Mouse (Mus musculus): Measurements from ENCODE around the gene Chmp4b.

Chmp4b gene

GRCm38 (mm10) chr2:154717081-154717480, 65.6 kb downstream of the Chmp4b start:
- no peak for DNase-seq (ENCODE audit: low spot score in 2 of 2)

- DNase-seq (ENCODE audit: low spot score in 2 of 2), result no peak
These were observed 67.5 kb downstream of the Chmp4b start for GRCm38 (mm10) chr2:154718855-154719556.

DNA sequence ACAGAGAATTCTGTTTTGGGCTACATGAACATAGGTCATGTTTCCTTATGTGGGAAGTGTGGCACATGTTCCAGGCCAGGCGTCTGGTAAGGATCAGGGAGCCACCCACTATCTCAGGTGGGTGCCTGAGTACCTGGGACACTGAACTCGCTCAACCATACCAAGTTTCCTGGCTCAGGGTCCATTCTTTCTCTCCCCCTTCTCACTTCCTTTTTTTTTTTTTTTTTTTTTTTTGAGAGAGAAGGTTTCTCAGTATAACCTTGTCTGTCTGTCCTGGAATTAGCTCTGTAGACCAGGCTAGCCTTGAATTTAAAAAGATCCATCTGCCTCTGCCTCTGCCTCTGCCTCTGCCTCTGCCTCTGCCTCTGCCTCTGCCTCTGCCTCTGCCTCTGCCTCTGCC, 68.8 kb downstream of the Chmp4b start:
- DNase-seq (ENCODE audit: low spot score in 2 of 2), result no peak

DNA sequence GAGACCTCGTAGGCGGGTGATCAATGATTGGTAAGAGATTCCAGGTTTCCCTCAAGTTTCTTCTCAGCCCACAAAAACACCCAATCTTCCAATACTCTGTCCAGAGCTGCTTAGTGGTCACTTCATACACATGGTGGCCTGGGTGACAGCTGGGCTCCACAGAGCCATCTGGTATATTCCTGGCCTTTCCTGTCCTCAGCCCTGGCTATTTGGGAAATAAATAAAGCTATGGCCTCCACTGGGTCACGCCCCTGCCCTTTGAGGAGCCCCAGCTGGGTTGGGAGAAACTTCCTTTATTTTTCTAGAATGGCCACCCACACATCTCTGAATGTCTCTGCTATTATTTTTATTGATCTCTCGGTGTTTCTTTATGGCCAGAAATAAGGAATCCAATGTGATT, 72.0 kb downstream of the Chmp4b start:
- no peak for DNase-seq (ENCODE audit: low spot score in 2 of 2)

DNA sequence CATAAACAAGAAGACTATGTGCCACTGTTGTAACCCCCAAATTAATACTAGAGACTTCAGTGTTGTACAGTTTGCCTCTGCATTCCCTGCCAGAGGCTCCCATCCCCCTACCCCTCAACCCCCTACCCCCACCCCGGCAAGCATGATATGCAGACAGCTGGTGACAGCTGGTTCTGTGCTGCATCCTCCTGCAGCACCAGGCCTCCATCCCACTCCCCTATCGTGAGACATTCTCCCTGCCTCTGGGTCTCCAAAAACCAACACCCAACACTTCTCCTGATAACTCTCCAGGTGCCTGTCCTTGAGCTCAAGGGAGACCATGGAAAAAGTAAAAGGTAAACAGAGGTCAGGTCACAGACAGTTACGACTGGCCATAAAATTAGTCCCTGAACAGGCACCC, 78.2 kb downstream of the Chmp4b start:
- DNase-seq (ENCODE audit: low spot score in 2 of 2), result no peak

DNA sequence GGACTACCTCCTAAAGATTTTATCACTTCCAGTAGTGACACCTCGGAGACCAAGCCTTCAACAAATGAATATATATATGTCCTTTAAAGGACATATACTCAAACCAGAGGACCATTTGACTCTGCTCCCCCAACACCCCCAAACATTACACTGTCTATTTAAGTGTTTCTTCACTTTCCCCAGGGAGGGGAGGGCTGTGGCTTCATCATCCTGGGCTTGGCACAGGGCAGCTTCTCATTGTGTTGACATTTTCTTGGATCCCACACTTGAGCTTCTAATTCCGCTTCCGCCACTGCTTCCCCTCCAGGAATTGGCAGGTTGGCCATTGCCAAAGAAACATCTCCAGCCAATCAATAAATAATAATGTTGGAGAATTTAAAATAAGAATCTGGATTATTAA, 79.3 kb downstream of the Chmp4b start:
- DNase-seq (ENCODE audit: low spot score in 2 of 2), result no peak

DNA sequence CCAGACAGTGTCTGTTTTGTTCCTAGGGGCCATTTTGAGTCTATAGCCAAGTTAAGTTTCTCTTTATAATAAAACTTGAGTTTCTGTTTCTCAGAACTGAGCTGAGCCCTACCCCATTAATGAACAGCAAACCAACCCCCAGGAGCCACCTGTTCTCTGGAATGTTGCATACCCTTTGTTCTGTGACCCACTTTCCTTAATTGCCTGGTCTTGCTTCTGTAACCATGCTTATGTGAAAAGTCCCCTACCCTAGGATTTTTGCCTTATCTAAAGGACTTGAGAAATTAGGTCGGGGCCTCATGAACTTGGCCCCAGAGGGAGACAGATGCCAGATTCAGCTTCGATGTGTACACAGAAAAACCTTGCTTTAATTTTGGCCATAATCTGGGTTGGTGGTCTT, 80.4 kb downstream of the Chmp4b start:
- no peak for DNase-seq (ENCODE audit: low spot score in 2 of 2)

DNA sequence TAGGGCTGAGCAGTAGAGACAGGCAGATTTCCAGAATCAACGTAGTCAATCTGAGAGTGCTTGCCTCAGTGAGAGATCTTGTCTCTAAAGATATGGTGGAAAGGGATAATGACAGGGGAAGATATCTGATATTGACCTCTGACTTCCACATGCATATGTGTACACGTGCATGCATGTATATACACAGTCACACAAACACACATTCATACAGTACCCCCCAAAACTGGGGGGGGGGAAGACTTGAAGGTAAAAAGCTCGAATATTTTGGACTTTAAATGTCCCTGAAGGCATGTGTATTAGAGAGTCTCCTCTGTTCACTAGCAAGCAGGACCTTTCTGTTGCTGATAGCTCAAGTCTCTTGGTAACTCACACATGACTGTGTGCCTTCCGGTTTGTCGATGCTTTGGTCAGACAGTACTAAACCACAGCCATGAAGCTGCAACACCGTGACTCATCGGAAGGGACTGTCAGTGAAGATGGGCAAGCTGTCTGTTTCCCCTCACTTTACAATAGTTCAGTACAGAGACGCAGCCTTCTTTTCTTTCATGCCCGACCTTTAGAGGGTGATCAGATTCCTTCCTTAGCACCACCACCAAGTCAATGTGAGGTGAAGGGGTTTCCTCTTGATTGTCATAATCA, 81.1 kb downstream of the Chmp4b start:
- DNase-seq (ENCODE audit: low spot score in 2 of 2), result no peak

DNA sequence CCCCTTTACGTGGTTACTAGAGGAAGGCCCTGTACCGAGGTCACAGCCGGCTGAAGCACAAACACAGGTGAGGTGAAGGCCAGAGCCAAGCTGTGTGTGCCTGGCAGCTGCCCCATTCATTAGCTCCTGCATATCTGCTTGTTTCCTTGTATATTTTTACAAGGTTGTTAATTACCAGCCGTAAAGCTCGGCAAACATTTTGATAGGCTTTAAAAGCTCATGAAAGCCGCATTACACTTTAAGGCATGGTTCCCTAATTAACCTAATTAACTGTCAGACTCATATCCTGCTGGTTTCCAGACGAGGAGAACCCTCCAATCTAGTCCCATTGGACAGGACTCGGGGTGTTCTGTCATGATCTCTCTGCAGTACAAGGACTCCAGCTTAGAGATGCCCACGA, 83.5 kb downstream of the Chmp4b start:
- DNase-seq (ENCODE audit: low spot score in 2 of 2), result no peak

GRCm38 (mm10) chr2:154735416-154735815, 83.9 kb downstream of the Chmp4b start:
- no peak for DNase-seq (ENCODE audit: low spot score in 2 of 2)

DNA sequence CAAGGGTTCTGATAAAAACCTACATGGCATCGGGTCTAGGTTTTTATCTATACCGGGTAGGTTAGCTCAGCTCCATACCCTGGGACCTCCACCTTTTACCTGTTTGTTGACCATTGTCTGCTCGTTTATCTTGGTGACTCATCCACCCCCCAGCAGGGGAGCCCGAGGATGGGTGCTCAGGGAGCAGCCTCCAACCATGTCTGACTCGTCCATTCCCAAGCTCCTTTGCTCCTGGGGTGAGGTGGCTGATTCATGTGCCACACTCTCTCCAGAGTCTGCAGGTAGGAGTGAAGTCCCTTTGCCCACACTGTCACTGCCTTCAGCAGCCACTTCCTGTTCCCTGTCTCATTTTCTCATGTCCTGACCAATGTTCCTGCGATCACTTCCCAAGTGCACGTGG, 84.5 kb downstream of the Chmp4b start:
- DNase-seq (ENCODE audit: low spot score in 2 of 2), result no peak

- no peak for DNase-seq (ENCODE audit: low spot score in 2 of 2)
These were observed 87.1 kb downstream of the Chmp4b start for GRCm38 (mm10) chr2:154738621-154739020.

DNA sequence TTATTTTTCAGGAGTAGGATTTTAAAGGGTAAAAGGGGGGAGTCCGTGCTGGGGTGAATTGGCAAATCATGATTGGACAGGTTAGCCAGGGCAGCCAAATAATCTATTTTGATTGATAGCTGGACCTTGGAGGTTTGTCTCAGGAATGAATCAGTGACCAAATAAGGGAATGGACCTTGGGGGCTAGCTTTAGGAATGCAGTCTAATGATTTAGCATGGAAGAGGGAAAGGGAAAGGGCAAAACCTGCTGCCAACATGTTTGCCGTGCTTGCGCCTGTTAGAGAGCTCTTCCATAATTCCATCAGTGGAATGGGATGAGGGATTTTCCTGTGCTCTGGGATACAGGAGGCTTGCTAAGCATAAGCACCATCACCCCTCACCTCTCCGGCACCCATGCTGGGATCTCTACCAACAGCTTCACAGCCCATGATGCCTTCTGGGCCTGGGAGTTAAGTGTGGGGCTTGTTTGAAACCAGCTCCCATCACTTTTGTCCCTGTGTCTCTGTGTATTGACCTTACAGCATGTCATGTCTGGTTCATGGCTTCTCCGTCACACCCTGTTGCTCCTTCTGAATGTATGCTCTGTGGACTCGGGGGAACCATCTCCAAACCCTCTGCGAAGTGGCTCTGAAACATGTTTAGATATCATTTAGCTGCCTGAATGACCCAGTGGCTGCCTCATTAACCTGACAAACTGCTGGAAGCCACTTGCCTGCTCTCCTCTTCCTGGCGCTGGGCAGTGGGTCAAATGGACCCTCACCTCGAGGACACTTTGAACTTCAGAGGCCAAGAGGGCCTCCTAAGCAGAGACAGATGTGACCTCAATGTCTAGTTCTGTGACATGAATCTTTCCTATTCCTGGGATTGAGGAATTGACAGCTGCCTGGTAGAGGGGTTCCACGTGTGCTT, 91.7 kb downstream of the Chmp4b start:
- DNase-seq (ENCODE audit: low spot score in 2 of 2), result no peak

GRCm38 (mm10) chr2:154743915-154744314, 92.4 kb downstream of the Chmp4b start:
- DNase-seq (ENCODE audit: low spot score in 2 of 2), result no peak
